Mouse (Mus musculus) NIH3T3 (cell line): Measurements from ENCODE around the gene Rnaseh2b.

ENCODE experiments used
- DNase-seq: peaks from one replicate; pipeline ENCODE4 v3.0.0-alpha.2; 2012; ENCODE audit warnings: low read depth

The Rnaseh2b gene

DNA sequence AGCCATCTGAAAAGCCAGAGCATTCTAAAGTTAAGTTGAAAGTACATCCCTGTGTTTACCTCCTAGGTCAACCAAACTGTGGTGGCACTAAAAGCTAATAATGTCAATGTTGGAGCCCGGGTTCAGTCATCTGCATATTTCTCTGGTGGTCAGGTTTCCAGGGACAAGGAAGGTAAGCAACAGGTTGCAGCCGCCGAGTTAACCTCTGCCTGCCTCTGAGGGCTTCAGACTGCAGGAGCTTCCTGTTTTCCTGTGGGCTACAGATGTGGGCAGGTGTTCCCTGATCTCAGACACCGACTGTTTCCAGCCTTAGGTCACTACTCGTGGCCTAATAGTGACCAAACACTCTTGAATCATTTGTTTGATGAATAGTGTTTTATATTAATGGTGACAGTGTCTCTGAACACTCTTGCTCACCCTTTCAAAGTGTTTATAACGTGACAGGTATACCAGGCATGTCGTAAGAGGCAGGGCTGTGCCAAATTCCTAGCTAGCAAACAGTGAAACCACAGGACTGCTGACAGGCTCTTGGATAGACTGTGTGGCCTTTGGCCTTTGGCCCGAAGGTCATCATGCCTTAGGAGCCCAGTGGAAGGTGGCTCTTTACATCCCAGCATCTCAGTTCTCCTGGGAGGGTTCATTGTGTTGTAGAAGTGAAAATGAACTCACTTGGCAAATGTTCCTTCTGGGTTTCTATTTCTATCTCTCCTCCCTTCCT is 69.0 kb downstream of the Rnaseh2b start:
- peak; percentile 8 for DNase-seq

- no peak for DNase-seq
Observed at GRCm38 (mm10) chr14:62363774-62364173, 71.4 kb downstream of the Rnaseh2b start.

DNA sequence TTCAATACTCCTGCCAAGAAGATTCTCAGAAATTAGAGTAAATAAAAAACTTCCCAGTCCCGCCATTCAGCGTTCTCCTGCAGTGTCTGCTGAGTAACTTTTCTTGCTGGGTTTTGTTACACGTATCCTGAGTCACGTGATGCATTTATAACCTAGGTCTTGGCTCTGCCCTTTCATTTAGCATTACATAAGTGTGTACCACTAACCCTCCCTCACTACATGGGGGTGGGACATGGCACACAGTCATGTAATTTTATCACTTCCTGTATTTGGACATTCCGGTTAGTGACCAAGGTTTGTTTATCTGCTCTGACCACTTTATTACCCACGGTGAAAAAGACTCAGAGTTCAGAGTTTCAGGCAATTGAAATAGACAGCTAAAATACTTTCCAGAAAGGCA is 78.4 kb downstream of the Rnaseh2b start:
- peak; percentile 64 for DNase-seq

DNA sequence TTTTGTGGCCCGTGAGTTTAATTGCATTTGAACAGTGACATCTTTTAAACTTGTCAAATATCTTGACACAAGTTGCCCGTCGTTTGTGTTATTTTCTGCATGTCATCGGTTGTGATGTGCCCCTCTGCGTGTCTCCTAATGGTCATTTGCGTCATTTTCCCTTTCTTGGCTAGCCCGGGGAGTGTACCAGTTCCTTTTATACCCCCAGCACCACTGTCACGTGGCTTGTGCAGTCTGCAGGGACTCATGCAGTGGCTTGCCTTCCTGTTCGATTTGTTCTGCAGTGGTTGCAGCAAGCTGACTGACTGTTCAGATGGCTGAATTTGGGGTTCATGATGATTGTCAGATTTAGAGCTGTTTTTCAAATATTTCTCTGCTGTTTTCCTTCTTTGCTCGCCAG is 81.6 kb downstream of the Rnaseh2b start:
- DNase-seq = no peak

DNA sequence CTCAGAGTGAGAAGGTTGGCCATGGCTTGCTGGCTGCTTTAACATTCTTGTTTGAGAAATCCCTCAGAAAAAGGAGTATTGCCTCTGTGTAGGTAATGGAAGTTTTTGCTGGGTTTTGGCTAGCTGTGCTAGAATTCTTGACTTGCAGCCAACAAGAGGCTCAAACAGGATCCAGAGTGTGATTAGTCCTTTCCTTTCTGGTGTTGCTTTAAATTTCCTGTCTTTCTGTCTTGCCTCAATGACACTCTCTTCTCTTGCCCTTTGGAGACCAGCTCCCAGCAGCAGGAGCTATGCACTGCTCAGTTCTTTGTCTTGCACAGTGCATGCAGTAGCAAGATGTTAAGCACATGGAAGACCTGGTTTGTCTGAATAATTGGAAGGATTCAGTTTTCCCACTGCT is 83.3 kb downstream of the Rnaseh2b start:
- peak; percentile 69 for DNase-seq

DNA sequence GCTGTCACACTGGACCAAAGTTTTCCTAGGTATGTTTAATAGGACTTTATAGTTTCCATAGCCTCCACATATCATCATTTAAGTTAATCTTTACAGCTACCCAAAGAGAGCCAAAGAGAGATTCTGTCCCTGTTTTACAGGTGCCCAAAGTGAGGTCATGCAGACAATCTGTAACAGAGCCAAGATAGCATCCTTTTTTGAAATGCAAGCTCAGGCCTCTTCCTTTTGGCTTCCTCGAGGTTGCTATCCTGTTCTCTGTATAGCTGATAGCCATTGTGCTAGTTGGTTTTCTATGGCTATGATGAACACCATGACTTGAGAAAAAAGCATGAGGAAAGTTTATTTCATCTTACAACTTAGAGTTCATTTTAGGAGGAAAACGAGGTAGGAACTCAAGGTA is 83.7 kb downstream of the Rnaseh2b start:
- DNase-seq = no peak

DNA sequence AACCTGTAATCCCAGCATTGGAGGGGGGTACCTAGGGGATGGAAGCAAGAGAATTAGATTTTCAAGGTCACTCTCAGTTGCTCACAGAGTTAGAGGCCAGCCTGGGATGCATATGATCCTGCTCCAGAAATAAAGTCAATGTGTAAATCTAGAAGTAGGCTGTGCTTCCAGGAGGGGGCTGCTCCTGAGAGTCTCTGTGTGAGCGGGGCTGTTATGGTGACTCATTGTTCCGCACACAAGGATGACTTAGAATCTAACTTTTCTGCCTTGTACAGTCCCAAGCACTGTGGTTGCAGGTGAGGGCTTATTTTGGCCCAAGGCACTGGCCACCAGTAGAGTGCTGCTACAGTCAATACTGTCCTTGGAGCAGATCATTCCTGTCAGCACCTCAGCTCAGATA is 87.0 kb downstream of the Rnaseh2b start:
- DNase-seq = peak; percentile 8

DNA sequence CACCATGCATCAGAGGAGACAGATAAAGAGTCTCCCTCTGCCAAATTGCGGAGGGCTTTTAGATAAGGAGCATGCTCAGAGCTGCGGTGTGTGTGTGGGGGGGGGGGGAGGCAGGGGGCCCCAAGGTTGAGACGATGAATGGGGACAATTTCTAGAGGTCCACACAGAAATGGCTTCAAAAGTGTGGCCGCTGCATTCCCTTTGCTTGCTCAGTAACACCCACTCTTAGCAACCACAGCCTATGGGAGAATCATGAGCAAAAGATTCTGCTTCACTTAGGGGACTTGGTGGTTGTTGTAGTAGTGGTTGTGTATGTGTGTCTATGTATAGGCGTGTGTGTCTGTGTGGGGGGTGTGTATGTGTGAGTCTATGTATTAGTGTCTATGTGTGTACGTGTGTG is 88.2 kb downstream of the Rnaseh2b start:
- no peak for DNase-seq

DNA sequence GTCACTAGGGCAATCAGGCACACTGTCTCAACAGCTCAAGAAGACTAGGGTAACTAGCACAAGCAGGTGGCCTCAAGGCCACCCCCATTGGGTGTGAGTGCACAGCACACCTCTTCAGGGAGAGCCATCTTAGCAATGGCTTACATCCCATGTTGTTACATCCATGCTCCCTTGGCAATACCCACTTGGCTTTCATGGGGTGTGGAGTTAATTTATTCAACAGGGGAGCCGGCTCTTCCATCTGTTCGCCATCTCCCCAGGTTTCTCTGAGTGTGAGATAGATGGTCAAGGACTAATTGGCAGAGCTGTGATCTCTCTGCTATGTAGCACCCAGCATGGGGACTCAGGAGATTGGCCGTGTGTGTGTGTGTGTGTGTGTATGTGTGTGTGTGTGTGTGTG is 90.7 kb downstream of the Rnaseh2b start:
- DNase-seq = no peak

DNA sequence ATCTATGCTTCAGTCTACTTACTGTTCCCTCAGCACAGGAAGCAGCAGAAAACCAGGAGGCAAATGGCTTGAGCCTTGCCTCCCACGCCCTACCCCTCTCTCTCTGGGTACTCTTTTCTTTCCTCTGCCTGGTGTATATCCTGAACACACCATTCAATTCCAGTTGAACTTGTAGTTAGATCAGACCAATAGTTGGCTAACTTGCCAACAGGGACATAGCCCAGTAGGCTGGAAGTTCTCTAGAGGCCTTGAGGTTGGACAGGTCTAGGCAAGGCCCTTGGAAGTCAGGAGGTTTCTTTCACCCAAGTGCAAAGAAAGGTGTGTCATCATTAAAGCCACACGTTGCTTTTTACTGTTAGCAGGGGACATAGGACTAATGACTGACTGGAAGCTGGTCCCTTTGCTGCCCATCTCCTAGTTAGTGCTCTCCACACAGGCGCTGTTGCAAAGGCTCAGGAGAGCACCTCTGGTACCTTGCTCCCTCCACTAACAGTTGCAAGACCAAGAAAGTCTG is 91.5 kb downstream of the Rnaseh2b start:
- no peak for DNase-seq

GRCm38 (mm10) chr14:62389064-62389728 is 96.8 kb downstream of the Rnaseh2b start:
- peak; percentile 64 for DNase-seq

DNA sequence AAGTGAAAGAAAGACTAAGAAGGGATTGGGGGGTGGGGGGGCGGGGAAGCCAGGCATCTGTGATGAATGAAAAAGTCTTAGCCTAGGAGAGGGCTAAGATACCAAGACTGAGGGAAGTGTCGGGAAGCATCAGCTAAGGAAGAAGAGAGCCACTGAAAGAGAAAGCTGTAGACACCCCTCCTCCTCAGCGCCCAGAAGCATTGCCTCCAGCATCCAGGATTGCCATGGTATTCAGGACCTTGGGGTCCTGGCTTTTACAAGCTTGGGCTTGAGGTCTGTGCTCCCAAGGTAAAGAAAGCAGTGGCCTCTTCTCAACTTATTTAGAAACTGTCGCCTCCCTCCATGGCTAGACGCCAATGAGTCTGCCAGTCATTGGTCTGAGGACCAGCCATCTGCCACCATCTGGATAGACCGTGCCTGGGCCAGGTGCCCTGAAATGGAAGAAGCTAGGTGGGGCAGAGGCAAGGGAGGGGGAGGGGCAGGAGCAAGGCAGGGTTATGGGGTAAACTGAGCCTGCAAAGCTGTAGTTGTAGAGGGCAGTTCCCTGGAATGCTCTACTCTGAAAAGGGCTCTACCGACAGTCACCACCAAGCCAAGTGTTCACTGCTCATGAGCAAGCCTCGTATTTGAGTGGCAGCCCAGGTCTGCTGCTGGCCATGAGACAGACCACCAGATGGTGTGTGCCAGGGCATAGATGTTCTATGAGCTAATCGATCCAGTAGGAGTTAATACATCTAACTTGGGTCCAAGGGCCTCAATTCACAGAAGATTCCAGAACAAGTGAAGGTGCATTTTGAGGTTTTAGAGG is 97.5 kb downstream of the Rnaseh2b start:
- no peak for DNase-seq

DNA sequence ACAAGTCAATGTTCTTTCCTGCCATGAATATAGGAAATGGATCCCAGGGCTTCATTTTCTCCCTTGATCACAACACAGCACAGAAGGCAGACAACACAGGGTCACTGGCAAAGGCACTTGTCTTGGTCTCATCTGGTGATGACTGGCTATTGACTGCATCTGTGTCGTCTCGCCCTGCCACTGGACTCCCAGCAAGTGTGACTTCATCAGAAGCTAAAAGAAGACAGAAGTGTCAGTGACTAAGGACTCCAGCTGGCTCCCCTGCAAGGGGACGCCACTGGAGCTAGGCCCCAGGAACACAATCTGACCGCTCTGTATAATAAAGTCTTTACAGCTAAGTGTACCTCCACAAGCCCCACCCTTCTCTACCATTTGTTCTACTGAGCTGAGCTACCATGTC is 100.4 kb downstream of the Rnaseh2b start:
- no peak for DNase-seq

- DNase-seq = no peak
Observed at GRCm38 (mm10) chr14:62395346-62395745, 103.0 kb downstream of the Rnaseh2b start.

DNA sequence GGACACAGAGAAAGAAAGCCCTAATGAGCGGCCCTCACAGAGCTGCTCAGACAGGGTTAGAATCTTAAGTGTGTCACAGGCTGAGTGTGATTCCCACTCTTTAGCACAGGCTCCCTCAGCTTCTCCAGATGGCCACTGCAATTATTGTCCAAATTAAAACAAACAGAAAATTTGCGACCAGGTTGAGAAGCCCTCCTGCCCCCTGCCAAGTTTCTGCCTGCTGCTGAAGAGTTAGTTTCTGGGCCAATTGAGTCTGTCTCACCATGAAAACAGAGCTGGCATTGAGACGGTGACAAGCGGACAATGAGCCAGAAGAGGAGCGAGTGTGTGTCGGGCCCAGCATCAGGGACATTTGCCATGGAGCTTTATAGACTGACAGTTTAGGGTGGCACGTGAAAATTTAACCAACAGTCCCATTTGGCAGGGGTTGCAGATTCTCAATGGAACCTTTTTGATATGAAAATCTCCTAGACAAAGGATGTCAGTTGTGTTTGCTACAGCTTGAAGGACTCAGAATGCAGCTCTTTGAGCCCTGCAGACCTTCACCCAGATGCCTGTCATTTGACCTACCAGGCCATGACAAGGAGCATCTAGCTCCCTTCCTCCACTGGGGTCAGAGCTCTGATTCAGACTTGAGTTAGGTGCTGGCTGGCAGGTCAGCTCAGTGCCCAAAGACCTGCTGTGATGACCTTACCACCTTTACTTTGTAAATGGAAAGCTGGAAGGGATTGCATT is 123.8 kb downstream of the Rnaseh2b start:
- no peak for DNase-seq

GRCm38 (mm10) chr14:62416742-62417134 is 124.3 kb downstream of the Rnaseh2b start:
- no peak for DNase-seq

GRCm38 (mm10) chr14:62417501-62417900 is 125.1 kb downstream of the Rnaseh2b start:
- DNase-seq = no peak

- no peak for DNase-seq
Observed at GRCm38 (mm10) chr14:62422265-62422664, 129.9 kb downstream of the Rnaseh2b start.
